Mouse (Mus musculus) neutrophil, adult 5-6 weeks (primary cell): ENCODE results near the gene 2410015M20Rik. TPM values are rescaled to one million over a fixed set of nuclear protein-coding genes. Genes with fewer than 3 reads are reported as not detected.
"Not testable (repeated sequence)": the region's sequence is repeated elsewhere in the genome, so short reads cannot be mapped to it uniquely, and the experiment has no call there.

Experiments
- ATAC-seq: fragments of 151-379, 151-347 bp; 2 replicates; pipeline ENCODE4 v1.8.0; 2017; ENCODE audit warnings: mild to moderate bottlenecking, moderate TSS enrichment; ENCODE audit not compliant: insufficient number of reproducible peaks, poor library complexity, low FRiP score, severe bottlenecking; ENCODE audit errors: extremely low read depth
- total RNA-seq: library from RNA; stranded (forward); fragments of 200-1000 nt; gene quantifications from 2 replicates; pipeline ENCODE4 v1.2.3, GENCODE M21; 2017

Gene 2410015M20Rik
- 33.3 and 62.5 TPM in 2 replicates for total RNA-seq

GRCm38 (mm10) chr17:56609452-56610171 lies at the start of gene 2410015M20Rik:
Gene 2410015M20Rik (minus strand): TSS chr17:56609771.
- ATAC-seq, result peak; percentile 90

GRCm38 (mm10) chr17:56656171-56656570 lies 46.6 kb upstream of the 2410015M20Rik start:
- no peak for ATAC-seq

- ATAC-seq, result no peak
Observed at GRCm38 (mm10) chr17:56655311-56655710, 45.7 kb upstream of the 2410015M20Rik start.

GRCm38 (mm10) chr17:56654771-56655170 lies 45.2 kb upstream of the 2410015M20Rik start:
- ATAC-seq, result no peak

GRCm38 (mm10) chr17:56651801-56652200 lies 42.2 kb upstream of the 2410015M20Rik start:
- no peak for ATAC-seq

- ATAC-seq, result no peak
Observed at GRCm38 (mm10) chr17:56647546-56647945, 38.0 kb upstream of the 2410015M20Rik start.

- ATAC-seq, result no peak
Observed at GRCm38 (mm10) chr17:56643237-56643636, 33.7 kb upstream of the 2410015M20Rik start.

GRCm38 (mm10) chr17:56634023-56634422 lies 24.5 kb upstream of the 2410015M20Rik start:
- peak; percentile 55; the same call in 1 of the 2 replicates for ATAC-seq

GRCm38 (mm10) chr17:56631807-56632206 lies 22.2 kb upstream of the 2410015M20Rik start:
- ATAC-seq, result no peak

GRCm38 (mm10) chr17:56629800-56630781 lies 20.5 kb upstream of the 2410015M20Rik start:
- ATAC-seq, result not testable (repeated sequence)

GRCm38 (mm10) chr17:56627530-56628277 lies 18.1 kb upstream of the 2410015M20Rik start, which contains the start of gene Catsperd:
Gene Catsperd (plus strand): TSS chr17:56628143.
- ATAC-seq, result no peak

GRCm38 (mm10) chr17:56626754-56627470 lies 17.3 kb upstream of the 2410015M20Rik start, which contains the start of gene Lonp1:
Gene Lonp1 (minus strand): TSS chr17:56626887.
- ATAC-seq, result peak; percentile 95

- no peak for ATAC-seq
Observed at GRCm38 (mm10) chr17:56626260-56626659, 16.7 kb upstream of the 2410015M20Rik start.

GRCm38 (mm10) chr17:56625495-56625894 lies 15.9 kb upstream of the 2410015M20Rik start:
- ATAC-seq, result no peak

GRCm38 (mm10) chr17:56617628-56618027 lies 8.1 kb upstream of the 2410015M20Rik start:
- no peak for ATAC-seq

GRCm38 (mm10) chr17:56616725-56617124 lies 7.2 kb upstream of the 2410015M20Rik start:
- no peak for ATAC-seq

GRCm38 (mm10) chr17:56615792-56616191 lies 6.2 kb upstream of the 2410015M20Rik start:
- ATAC-seq, result no peak

GRCm38 (mm10) chr17:56615136-56615784 lies 5.7 kb upstream of the 2410015M20Rik start:
- no peak for ATAC-seq
